Mouse (Mus musculus) neutrophil, adult 5-6 weeks (primary cell): ENCODE data around the gene Nes. TPM values are rescaled to one million over a fixed set of nuclear protein-coding genes. Genes with fewer than 3 reads are reported as not detected.
A peak's percentile ranks its signal among the peaks of the same experiment; 100 is the strongest.

ENCODE experiments used
- ATAC-seq: fragments of 151-379, 151-347 bp; 2 replicates; pipeline ENCODE4 v1.8.0; 2017; ENCODE audit warnings: mild to moderate bottlenecking, moderate TSS enrichment; ENCODE audit not compliant: insufficient number of reproducible peaks, poor library complexity, low FRiP score, severe bottlenecking; ENCODE audit errors: extremely low read depth
- total RNA-seq: library from RNA; stranded (forward); fragments of 200-1000 nt; gene quantifications from 2 replicates; pipeline ENCODE4 v1.2.3, GENCODE M21; 2017

Nes gene
- total RNA-seq, 1 experiment from 2014 or later, result 0.12 TPM

- ATAC-seq, result no peak
Measured at GRCm38 (mm10) chr3:87948378-87949265, 22.3 kb upstream of the Nes start, which contains the start of gene Crabp2. Gene Crabp2 (plus strand): TSS chr3:87948666.

DNA sequence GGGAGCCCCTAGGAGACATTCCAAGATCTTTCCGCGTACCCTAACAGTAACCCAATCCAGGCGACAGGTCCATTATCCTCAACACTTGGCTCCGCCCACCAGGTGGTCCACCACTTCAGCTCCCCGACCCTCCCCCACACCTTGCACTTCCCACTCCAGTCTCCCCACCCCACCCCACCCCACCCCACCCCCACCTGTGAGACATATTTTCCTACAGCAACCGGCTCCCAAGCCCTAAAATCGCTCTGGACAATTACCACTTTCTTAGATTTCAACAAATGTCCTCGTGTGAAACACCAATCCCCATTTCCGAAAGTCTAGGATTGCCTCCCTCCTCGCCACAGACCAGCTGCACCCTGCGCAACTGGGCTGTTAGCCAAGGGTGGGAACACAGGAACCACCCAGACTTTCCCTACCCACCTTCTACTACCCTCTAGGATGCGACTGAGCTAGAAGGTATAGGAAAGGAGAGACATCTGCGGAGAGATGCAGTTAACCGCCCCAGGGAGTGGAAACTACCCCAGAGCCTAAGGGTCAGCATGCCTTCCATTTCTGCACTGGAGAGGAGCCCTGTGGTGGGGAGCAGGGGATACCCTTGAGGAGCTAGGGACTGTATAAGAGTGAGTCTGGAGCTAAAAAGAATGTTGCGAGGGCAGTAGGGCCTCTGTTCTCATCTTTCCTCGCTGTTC is 21.5 kb upstream of the Nes start:
- ATAC-seq, result no peak

GRCm38 (mm10) chr3:87949955-87950515 is 20.8 kb upstream of the Nes start:
- no peak for ATAC-seq

- ATAC-seq, result no peak
Measured at GRCm38 (mm10) chr3:87951946-87952345, 18.9 kb upstream of the Nes start.

GRCm38 (mm10) chr3:87952440-87952839 is 18.4 kb upstream of the Nes start:
- ATAC-seq, result no peak

GRCm38 (mm10) chr3:87958056-87958455 is 12.8 kb upstream of the Nes start:
- ATAC-seq, result no peak

DNA sequence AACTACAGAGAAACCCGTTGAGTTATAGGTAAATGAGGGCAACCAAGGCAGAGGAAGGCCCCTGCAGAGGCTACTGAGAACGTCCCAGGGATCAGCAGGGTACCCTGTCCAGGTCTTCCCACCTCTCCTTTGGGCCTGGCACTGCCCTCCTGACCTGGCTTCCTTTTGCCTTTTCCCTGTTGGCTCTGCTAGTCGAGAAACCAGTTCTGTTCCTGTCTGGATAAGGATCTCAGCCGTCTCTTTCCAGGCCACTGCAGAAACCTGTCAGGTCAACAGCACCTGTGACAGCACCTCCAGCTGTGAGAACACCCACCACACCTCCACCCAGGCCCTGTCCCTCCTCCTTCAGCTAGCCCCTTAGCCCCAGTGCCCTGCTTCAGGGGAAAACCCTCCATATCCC is 12.4 kb upstream of the Nes start:
- no peak for ATAC-seq

GRCm38 (mm10) chr3:87958967-87959366 is 11.9 kb upstream of the Nes start:
- no peak for ATAC-seq

- ATAC-seq, result no peak
Measured at GRCm38 (mm10) chr3:87959371-87959770, 11.5 kb upstream of the Nes start.

GRCm38 (mm10) chr3:87960191-87960585 is 10.7 kb upstream of the Nes start:
- no peak for ATAC-seq

- peak; percentile 71 for ATAC-seq
Measured at GRCm38 (mm10) chr3:87960586-87961191, 10.2 kb upstream of the Nes start.

DNA sequence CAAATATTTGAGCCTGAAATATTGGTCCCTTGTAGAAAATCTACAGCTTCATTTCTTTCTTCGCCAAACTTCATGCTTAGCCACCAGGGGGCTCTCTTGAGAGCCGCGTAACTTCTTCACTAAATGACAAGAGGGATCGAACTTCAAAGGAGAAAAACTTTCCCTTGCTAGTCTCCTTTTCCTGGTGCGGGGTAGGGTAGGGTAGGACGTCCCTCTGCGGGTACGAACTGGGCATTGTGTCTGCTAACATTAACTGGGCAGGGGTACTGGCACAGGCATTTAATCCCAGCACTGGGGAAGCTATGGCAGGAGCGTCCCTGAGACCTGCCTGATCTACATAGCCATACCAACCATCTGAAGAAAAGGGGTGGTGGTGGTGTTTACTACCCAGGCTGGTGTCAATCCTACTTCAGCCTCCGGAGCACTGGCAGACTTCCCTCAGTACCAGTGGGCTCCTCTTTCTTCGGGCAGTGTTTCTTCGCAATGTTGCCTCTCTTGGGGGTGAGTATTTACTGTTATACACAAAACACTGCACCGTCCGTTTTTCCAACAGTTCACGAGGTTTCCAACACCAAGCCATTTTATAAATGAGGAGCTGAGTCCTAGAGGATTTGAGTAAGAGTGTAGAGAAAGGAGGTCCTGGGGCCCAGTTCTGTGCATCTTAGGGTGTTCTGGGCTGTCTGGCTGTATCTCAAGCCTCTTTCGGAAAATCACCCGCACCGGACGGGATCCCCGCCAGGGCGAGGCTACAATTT is 517 bp upstream of the Nes start:
- ATAC-seq, result no peak

DNA sequence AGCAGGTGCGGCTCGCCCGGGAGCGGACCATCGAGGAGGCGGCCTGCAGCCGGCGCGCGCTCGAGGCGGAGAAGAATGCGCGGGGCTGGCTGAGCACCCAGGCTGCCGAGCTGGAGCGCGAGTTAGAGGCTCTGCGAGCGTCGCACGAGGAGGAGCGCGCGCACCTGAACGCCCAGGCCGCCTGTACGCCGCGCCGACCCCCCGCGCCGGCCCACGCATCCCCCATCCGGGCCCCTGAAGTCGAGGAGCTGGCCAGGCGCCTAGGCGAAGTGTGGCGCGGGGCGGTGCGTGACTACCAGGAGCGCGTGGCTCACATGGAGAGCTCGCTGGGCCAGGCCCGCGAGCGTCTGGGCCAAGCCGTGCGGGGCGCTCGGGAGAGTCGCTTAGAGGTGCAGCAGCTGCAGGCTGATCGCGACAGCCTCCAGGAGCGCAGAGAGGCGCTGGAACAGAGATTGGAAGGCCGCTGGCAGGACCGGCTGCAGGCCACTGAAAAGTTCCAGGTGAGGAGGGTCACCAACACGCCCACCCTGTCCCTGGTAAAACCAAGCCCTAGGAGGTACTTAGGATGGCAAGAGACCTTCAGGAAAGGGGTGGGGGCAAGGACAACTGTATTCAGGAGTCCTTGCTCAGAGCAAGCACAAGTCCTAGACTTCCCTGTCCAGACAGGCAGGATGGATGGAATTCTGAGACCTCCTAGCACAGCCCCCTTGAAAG is 768 bp downstream of the Nes start:
- ATAC-seq, result no peak

DNA sequence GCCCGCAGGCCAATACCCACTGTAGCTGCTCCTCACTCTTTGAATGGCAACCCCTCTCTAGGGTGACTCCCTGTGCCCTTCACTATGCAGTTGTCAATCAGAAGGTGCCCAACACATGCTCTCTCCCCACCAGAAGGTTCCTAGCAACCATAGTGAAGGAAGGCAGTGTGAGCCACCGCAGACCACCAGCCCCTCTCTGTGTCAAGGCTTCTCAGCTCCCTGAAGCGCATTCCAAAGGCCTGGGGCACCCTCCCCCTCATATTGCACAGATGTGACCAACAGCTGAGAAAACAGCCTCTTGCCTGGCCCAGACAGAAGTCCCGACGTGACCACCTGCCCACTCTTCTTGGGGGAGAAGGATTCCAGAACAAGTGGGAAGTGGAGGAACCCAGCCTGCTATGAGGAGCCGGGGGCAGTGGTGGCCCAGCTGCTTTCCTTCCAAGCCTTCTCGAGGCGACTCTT is 1.4 kb downstream of the Nes start:
- ATAC-seq, result no peak

DNA sequence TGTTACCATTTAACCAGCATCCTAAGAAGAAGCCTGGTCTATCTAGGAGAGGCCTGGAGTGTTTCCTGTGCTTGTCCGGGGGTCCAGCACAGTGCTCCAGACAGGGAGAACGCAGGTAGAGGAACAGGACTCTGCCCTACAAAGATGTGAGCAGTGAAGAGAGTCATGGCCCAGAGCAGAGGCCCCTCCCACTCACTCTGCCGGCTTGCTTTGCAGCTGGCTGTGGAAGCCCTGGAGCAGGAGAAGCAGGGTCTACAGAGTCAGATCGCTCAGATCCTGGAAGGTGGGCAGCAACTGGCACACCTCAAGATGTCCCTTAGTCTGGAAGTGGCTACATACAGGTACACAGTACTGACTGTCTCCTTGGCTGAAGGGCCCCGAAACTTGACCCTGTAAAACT is 1.9 kb downstream of the Nes start:
- no peak for ATAC-seq

DNA sequence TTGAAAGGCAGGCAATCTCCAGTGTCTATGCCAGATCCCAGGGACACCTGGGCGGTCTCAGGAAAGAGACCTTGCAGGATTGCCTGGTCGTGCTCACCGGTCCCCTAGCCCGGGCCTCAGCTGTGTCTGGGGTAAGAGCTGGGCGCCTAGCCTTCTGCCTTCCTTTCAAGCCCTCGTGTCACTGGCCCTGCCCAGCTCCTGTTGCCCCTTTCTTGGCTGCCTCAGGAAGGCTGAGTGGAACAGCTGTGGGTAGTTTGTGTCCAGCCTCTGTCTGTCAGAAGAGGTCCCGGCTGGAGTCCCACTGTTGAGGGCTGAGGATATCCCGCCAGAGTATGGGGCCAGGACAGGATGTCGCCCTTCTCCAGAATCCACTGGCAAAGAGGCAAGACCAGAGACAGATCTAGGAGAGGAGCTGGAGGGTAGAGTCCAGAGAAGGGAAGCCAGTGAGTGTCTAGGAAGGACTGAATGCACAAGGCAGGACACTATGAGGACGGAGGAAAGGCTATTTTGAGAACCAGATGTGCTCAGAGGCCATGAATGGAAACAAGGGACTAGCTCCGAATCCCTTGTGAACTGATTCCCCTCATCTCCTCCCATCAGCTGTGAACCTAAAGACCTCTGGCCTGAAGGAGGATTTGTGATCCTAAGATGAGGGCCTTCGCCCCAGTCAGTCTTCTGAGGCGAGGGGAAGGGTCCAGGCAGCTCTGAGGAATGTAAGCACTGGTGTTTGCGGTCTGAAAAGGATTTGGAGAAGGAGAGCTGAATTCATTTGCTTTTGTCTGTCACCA is 2.9 kb downstream of the Nes start:
- ATAC-seq, result no peak

- ATAC-seq, result no peak
Measured at GRCm38 (mm10) chr3:87974381-87974987, 3.6 kb downstream of the Nes start.
